Mouse (Mus musculus): ENCODE data around the gene Neo1. TPM values are rescaled to one million over a fixed set of nuclear protein-coding genes. Genes with fewer than 3 reads are reported as not detected.
"Not testable (repeated sequence)": the region's sequence is repeated elsewhere in the genome, so short reads cannot be mapped to it uniquely, and the experiment has no call there.

The Neo1 gene
- polyA plus RNA-seq, 1 experiment from 2014 or later = 38.6 TPM

DNA sequence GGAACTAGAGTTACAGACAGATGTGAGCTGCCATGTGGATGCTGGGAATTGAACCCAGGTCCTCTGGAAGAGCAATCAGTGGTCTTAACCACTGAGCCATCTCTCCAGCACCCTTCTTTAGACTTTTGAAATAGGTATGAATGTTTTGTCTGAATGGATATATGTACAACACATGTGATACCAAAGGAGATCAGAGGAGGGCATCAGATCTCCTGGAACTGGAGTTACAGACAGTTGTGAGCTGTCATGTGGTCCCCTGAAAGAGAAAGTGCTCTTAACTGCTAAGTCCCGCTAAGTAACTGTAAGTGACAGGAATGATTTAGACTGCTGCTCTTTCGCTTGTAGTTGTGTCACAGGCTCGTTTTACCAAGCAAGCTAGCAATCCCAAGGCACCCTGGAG lies 80.7 kb downstream of the Neo1 start:
- H3K27ac ChIP-seq (ENCODE audit: low read depth, low read length) = no peak overlapping the region
- ATAC-seq (replicated peaks; ENCODE audit: low FRiP score) = no peak
- 82% methylated on average over 3 of the region's 3 CpGs for WGBS

DNA sequence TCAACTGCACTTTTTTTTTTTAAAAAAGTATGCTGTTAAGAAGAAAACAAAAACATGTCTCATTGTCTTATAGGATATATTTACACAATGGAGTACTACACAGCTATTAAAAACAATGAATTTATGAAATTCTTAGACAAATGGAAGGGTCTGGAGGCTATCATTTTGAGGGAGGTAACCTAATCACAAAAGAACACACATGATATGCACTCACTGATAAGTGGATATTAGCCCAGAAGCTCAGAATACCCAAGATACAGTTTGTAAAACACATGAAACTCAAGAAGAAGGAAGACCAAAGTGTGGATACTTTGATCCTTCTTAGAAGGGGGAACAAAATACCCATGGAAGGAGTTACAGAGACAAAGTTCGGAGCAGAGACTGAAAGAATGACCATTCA lies 90.3 kb downstream of the Neo1 start:
- not testable (repeated sequence) for H3K27me3 ChIP-seq (ENCODE audit: control insufficient read depth, insufficient read depth, low read length); H3K4me3 ChIP-seq (ENCODE audit: low read depth, low read length); H3K9ac ChIP-seq (ENCODE audit: low read length); H3K4me2 ChIP-seq (ENCODE audit: low read depth, low read length, severe bottlenecking); H3K9me3 ChIP-seq (ENCODE audit: control insufficient read depth, low read length); H3K27ac ChIP-seq (ENCODE audit: low read depth, low read length); H3K36me3 ChIP-seq (ENCODE audit: control insufficient read depth, insufficient read depth, low read length); DNase-seq (ENCODE audit: low spot score); ATAC-seq (replicated peaks; ENCODE audit: low FRiP score); H3K4me1 ChIP-seq (replicated peaks; ENCODE audit: control insufficient read depth, insufficient read depth, low read length)
- 100% methylated on average over 1 of the region's 1 CpGs for WGBS

More for the DNA sequence above, 80.7 kb downstream of the Neo1 start:
- Histone ChIP-seq H3K9ac (ENCODE audit: low read length) (no peak overlapping the region), H3K27me3 (ENCODE audit: control insufficient read depth, insufficient read depth, low read length) (no peaks in the 10 kb centered on the region), H3K4me2 (ENCODE audit: low read depth, low read length, severe bottlenecking) (no peak overlapping the region), H3K4me3 (ENCODE audit: low read depth, low read length) (no peak overlapping the region), H3K9me3 (ENCODE audit: control insufficient read depth, low read length) (no peaks in the 10 kb centered on the region), H3K36me3 (ENCODE audit: control insufficient read depth, insufficient read depth, low read length) (no peaks in the 10 kb centered on the region; the same call in 1 of the 2 replicates), H3K4me1 (replicated peaks; ENCODE audit: control insufficient read depth, insufficient read depth, low read length) (no peaks in the 10 kb centered on the region)
- no peak for DNase-seq (ENCODE audit: low spot score)

DNA sequence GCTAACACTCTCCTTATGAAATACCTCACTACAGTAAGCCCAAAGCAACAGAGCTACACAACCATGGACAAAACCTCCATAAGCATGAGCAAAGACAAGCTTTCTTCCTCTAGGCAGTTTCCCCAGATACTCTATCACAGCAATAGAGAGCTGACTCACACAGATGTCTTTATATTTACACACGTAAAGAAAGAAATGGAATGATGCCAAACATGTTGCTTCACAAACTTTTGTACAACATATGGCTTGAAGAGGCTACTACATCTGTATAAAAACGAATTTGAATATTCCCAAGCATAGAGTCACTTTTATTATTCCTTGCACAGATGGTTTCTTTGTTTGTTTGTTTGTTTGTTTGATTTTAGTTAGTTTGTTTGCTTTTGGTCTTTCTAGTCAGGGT lies 101.5 kb downstream of the Neo1 start:
- H3K27ac ChIP-seq (ENCODE audit: low read depth, low read length) = no peak overlapping the region
- no peak overlapping the region for H3K4me3 ChIP-seq (ENCODE audit: low read depth, low read length)
- H3K4me2 ChIP-seq (ENCODE audit: low read depth, low read length, severe bottlenecking) = no peak overlapping the region
- H3K27me3 ChIP-seq (ENCODE audit: control insufficient read depth, insufficient read depth, low read length) = no peaks in the 10 kb centered on the region
- DNase-seq (ENCODE audit: low spot score) (no peak), ATAC-seq (replicated peaks; ENCODE audit: low FRiP score) (no peak)
- no peaks in the 10 kb centered on the region for H3K4me1 ChIP-seq (replicated peaks; ENCODE audit: control insufficient read depth, insufficient read depth, low read length)
- WGBS = 84% methylated on average over 2 of the region's 2 CpGs
- H3K9me3 ChIP-seq (ENCODE audit: control insufficient read depth, low read length) = no peaks in the 10 kb centered on the region
- no peaks in the 10 kb centered on the region for H3K36me3 ChIP-seq (ENCODE audit: control insufficient read depth, insufficient read depth, low read length)
- H3K9ac ChIP-seq (ENCODE audit: low read length) = no peak overlapping the region

DNA sequence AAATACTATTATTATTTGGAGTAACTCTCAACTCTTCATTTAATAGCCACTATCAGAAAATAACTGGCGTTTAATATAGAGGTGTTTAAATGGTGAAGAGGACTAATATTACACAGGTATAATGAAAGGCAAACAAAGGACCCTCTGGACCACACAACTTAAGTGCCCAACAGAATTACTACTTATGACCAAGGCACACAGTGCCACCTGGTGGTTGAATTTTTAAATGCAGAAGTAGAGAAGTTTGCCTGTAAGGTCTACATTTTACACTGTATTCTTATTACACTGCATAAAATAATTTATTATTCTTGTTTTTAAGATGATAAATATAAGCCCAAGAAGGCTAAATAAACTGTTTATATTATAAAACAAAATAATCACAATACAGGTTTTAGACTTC lies 108.1 kb downstream of the Neo1 start:
- no peak overlapping the region for H3K27ac ChIP-seq (ENCODE audit: low read depth, low read length)

DNA sequence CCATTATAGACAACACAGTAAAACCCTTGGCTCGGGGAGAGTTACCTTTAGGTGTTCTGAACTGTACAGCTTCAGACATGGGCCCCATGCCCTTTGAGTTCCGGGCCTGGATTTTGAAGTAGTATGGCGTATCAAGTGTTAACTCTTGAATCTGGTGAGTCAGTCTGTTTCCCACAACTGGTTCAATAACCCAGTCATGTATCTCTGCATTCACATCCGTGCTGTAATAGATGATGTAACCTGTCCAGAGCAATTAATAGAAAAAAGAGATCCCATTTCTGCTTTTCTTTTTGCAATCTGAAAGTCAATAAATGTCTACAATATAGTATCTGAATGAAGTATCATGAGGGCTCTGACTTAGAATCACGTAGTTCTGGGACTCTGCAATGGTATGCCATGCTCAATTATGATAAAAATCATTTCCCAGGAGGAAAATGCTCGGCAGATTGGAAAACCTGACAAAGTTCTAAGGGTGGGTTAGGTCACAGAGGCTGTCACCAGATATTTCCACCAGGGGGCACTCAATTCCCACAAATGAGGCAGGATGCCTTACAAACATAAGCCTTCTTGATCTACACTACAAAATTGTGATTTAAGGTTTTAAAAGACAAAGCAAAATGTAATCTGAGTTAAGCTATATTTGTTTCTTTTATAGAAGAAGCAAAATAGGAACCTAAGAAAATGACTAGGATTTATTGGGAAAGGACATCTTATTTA lies 133.2 kb downstream of the Neo1 start:
- Histone ChIP-seq H3K4me1 (replicated peaks; ENCODE audit: control insufficient read depth, insufficient read depth, low read length) (no peaks in the 10 kb centered on the region), H3K9ac (ENCODE audit: low read length) (no peak overlapping the region), H3K4me3 (ENCODE audit: low read depth, low read length) (no peak overlapping the region), H3K9me3 (ENCODE audit: control insufficient read depth, low read length) (no peaks in the 10 kb centered on the region), H3K4me2 (ENCODE audit: low read depth, low read length, severe bottlenecking) (no peak overlapping the region), H3K27me3 (ENCODE audit: control insufficient read depth, insufficient read depth, low read length) (no peaks in the 10 kb centered on the region), H3K36me3 (ENCODE audit: control insufficient read depth, insufficient read depth, low read length) (no peaks in the 10 kb centered on the region), H3K27ac (ENCODE audit: low read depth, low read length) (no peak overlapping the region)
- DNase-seq (ENCODE audit: low spot score) (peak; percentile 64), ATAC-seq (replicated peaks; ENCODE audit: low FRiP score) (no peak)
- WGBS = 71% methylated on average over 6 of the region's 6 CpGs

More for the DNA sequence above, 108.1 kb downstream of the Neo1 start:
- Histone ChIP-seq H3K36me3 (ENCODE audit: control insufficient read depth, insufficient read depth, low read length) (no peaks in the 10 kb centered on the region), H3K4me1 (replicated peaks; ENCODE audit: control insufficient read depth, insufficient read depth, low read length) (no peaks in the 10 kb centered on the region), H3K27me3 (ENCODE audit: control insufficient read depth, insufficient read depth, low read length) (no peaks in the 10 kb centered on the region), H3K9me3 (ENCODE audit: control insufficient read depth, low read length) (no peaks in the 10 kb centered on the region), H3K4me2 (ENCODE audit: low read depth, low read length, severe bottlenecking) (no peak overlapping the region), H3K4me3 (ENCODE audit: low read depth, low read length) (no peak overlapping the region), H3K9ac (ENCODE audit: low read length) (no peak overlapping the region)
- no peak for ATAC-seq (replicated peaks; ENCODE audit: low FRiP score)
- 35% methylated on average over 1 of the region's 1 CpGs for WGBS
- no peak for DNase-seq (ENCODE audit: low spot score)

DNA sequence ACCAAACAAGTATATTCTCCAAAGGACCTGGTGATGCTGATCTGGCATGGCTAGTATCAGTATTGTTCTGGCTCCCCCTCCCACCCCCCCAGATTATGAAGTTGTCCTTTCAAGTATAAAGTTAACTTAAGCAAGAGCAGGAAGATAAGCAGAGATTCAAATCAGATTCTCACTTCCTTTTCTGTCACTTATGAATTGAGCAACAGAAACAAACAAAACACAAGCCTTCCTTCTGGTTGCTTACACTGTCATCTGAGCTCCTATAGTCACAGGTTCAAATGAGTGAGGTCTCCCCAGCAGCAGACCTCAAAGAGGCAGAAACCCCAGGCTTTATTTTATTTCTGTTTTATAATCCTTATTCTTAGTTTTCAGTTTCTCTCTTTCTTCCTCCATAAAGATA lies 136.6 kb downstream of the Neo1 start:
- Histone ChIP-seq H3K4me2 (ENCODE audit: low read depth, low read length, severe bottlenecking) (no peak overlapping the region), H3K4me1 (replicated peaks; ENCODE audit: control insufficient read depth, insufficient read depth, low read length) (no peaks in the 10 kb centered on the region), H3K9me3 (ENCODE audit: control insufficient read depth, low read length) (no peaks in the 10 kb centered on the region), H3K27me3 (ENCODE audit: control insufficient read depth, insufficient read depth, low read length) (no peaks in the 10 kb centered on the region), H3K9ac (ENCODE audit: low read length) (no peak overlapping the region), H3K36me3 (ENCODE audit: control insufficient read depth, insufficient read depth, low read length) (no peaks in the 10 kb centered on the region), H3K27ac (ENCODE audit: low read depth, low read length) (no peak overlapping the region), H3K4me3 (ENCODE audit: low read depth, low read length) (no peak overlapping the region)
- DNase-seq (ENCODE audit: low spot score) (no peak), ATAC-seq (replicated peaks; ENCODE audit: low FRiP score) (no peak)

DNA sequence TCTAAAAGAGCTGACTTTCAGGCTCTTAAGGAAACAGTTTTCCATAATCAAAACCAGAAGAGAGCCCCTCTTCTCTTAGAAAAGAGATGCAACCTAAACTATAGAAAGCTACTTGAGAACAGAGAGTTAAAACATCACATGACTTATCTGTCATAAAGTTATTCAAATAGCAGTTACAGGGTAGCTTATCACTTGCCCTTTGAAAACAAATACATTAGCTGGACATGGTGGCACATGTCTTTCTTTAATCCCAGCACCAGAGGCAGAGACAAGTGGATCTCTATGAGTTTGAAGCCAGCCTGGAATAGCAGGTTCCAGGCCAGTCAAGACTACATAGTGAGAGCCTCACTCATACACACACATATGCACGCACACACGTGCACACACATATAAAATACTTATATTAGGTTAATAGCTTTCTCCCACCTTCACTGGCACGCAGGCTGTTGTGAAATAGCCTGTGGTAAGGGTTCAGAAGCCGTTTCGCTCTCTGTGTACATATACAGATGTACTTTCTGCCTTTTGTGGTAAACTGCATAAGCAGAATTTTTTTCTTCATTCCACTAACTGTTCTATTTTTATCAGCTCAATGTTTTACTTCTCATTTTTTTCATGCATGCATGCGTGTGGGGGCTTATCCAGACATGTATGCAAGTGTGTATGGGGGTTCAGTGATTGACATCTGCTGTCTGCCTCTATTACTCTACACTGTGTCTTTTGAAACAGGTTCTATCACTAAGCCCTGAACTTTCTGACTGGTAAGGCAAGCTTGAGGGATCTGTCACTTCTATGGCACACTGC lies 144.2 kb downstream of the Neo1 start:
- DNase-seq (ENCODE audit: low spot score) (no peak), ATAC-seq (replicated peaks; ENCODE audit: low FRiP score) (no peak)
- Histone ChIP-seq H3K27me3 (ENCODE audit: control insufficient read depth, insufficient read depth, low read length) (no peaks in the 10 kb centered on the region), H3K4me3 (ENCODE audit: low read depth, low read length) (no peak overlapping the region), H3K27ac (ENCODE audit: low read depth, low read length) (no peak overlapping the region), H3K4me1 (replicated peaks; ENCODE audit: control insufficient read depth, insufficient read depth, low read length) (no peaks in the 10 kb centered on the region), H3K36me3 (ENCODE audit: control insufficient read depth, insufficient read depth, low read length) (no peaks in the 10 kb centered on the region; the same call in 1 of the 2 replicates), H3K4me2 (ENCODE audit: low read depth, low read length, severe bottlenecking) (no peak overlapping the region), H3K9ac (ENCODE audit: low read length) (no peak overlapping the region), H3K9me3 (ENCODE audit: control insufficient read depth, low read length) (no peaks in the 10 kb centered on the region)
- 92% methylated on average over 6 of the region's 6 CpGs for WGBS

DNA sequence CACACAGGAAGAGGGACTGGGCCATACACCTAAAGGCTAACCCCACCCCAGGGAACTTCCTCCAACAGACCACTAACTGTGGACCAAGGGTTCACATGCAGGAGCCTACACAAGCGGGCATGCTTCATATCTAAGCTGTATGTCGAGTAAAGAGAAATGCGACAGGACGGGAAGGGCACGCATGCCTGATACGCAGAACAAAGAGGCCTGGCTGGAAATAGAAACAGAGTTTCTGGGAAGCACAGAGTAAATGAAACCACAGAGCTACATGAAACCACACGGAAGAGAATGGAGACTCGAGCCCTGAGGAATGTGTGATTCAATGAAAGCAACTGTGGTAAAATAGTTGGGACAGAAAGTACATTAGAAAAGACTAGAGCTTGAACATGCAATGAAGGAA lies 145.3 kb downstream of the Neo1 start:
- ATAC-seq (replicated peaks; ENCODE audit: low FRiP score) (no peak), DNase-seq (ENCODE audit: low spot score) (no peak)
- Histone ChIP-seq H3K9ac (ENCODE audit: low read length) (no peak overlapping the region), H3K27me3 (ENCODE audit: control insufficient read depth, insufficient read depth, low read length) (no peaks in the 10 kb centered on the region), H3K36me3 (ENCODE audit: control insufficient read depth, insufficient read depth, low read length) (no peaks in the 10 kb centered on the region; the same call in 1 of the 2 replicates), H3K4me3 (ENCODE audit: low read depth, low read length) (no peak overlapping the region), H3K4me2 (ENCODE audit: low read depth, low read length, severe bottlenecking) (no peak overlapping the region), H3K27ac (ENCODE audit: low read depth, low read length) (no peak overlapping the region), H3K9me3 (ENCODE audit: control insufficient read depth, low read length) (no peaks in the 10 kb centered on the region), H3K4me1 (replicated peaks; ENCODE audit: control insufficient read depth, insufficient read depth, low read length) (no peaks in the 10 kb centered on the region)
- 94% methylated on average over 8 of the region's 8 CpGs for WGBS
